In the genomic region with DNA sequence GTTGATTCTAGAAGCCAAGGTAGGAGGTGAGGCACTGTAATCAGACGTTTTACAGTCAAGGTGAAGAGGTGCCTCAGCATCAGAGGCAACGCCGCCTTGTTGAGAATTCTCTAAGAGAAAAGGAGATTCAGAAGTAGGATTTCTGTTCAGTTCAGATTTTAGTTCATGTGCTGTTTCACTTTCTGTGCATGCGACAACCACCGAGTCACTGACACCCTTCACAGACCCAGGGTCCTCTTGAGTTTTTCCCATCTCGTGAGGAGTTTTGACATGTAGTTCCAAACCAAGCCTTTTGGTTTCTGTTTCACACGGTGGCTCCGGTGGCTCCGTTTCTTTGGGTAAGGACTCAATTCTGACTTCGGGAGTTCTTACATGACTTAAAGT, we compare ENCODE assay signal across 24 mouse cellular contexts. TPM values are rescaled to one million over a fixed set of nuclear protein-coding genes. Genes with fewer than 3 reads are reported as not detected.
DNase-seq lines count a peak whose midpoint lies in the region; ATAC-seq and TF ChIP-seq lines count a peak whose summit lies in the region.
"Had no signal": no experiment of that assay in that cellular context is flagged by ENCODE, and none has a peak within 500 bp of the region (broad histone marks: within the 10 kb centered on the region; RNA-seq: fewer than 3 reads in every experiment).

No protein-coding gene starts in this region.

- WGBS in heart, embryonic 10.5 days, result 91% methylated on average over 10 of the region's 10 CpGs
- WGBS in kidney, embryonic 15.5 days, result 71% methylated on average over 10 of the region's 10 CpGs

- DNase-seq in heart, embryonic 10.5 days (ENCODE audit: low spot score), result peak; percentile 57
- DNase-seq in heart, postnatal 14 days, result no peak
- DNase-seq in kidney, postnatal 14 days, result no peak
- peak; percentile 70 for DNase-seq in CH12.LX (ENCODE audit: extremely low read depth)
- DNase-seq in induced T-regulatory cell, adult 2 months (ENCODE audit: low read depth), result peak; percentile 32
- DNase-seq in left cerebral cortex, postnatal 14 days (ENCODE audit: low spot score in 2 of 2), result no peak
- DNase-seq: cerebellum, adult 2 months; cerebellum, postnatal 25 days; heart, postnatal 4 days; layer of hippocampus, postnatal 36 days; spleen, adult 18-20 months; thymus, adult 18-20 months; thymus, postnatal 36 days had no signal

- H3K27me3 ChIP-seq in heart, embryonic 10.5 days (ENCODE audit: insufficient read depth, poor library complexity, severe bottlenecking), result no peaks in the 10 kb centered on the region
- no peaks in the 10 kb centered on the region for H3K27me3 ChIP-seq in kidney, embryonic 15.5 days
- no peaks in the 10 kb centered on the region for H3K27me3 ChIP-seq in CH12.LX (replicated peaks)
- H3K27me3 ChIP-seq: embryonic facial prominence, embryonic 12.5 days; forebrain, embryonic 12.5 days; heart, embryonic 13.5 days; liver, embryonic 15.5 days; midbrain, embryonic 12.5 days; Patski had no signal

- no peak for TF ChIP-seq CTCF in CH12.LX (conservative IDR thresholded peaks at IDR 0.05 in 1 of 2, IDR thresholded peaks at IDR 0.05 in 1 of 2; ENCODE audit: low read depth in 2 of 2, low read length in 2 of 2)

- no peak overlapping the region for H3K9ac ChIP-seq in kidney, embryonic 15.5 days
- peak overlapping the region; percentile 77 for H3K9ac ChIP-seq in CH12.LX (ENCODE audit: insufficient read depth, low read depth)
- H3K9ac ChIP-seq: embryonic facial prominence, embryonic 12.5 days; forebrain, embryonic 12.5 days; heart, embryonic 13.5 days; hindbrain, embryonic 14.5 days; liver, embryonic 15.5 days; midbrain, embryonic 12.5 days had no signal

- no peak overlapping the region for H3K27ac ChIP-seq in heart, embryonic 10.5 days
- H3K27ac ChIP-seq in kidney, embryonic 15.5 days, result peak overlapping the region; percentile 70; the same call in 1 of the 2 replicates
- peak overlapping the region; percentile 92 for H3K27ac ChIP-seq in CH12.LX (ENCODE audit: insufficient read depth, low read depth)
- H3K27ac ChIP-seq: embryonic facial prominence, embryonic 12.5 days; forebrain, embryonic 12.5 days; heart, embryonic 13.5 days; hindbrain, embryonic 14.5 days; liver, embryonic 15.5 days; midbrain, embryonic 12.5 days had no signal

- peak; percentile 70 for TF ChIP-seq EP300 in CH12.LX (IDR thresholded peaks at IDR 0.05; ENCODE audit: low read length)

- in situ Hi-C loops in CH12.LX (cut with MboI; ENCODE audit: low pct_ligation_motif_present, low pct_unique_long_range_greater_than_20kb, low sequenced_read_pairs), result loop anchor here (10.0 kb wide), 1 partner anchor 84 kb away; a partner anchor contains a TSS

- 0 out of 2 replicates have a peak, but pooled peaks have one; percentile 10 for TF ChIP-seq POLR2A in CH12.LX (IDR thresholded peaks at IDR 0.05; ENCODE audit: low read depth, low read length)

- H3K36me3 ChIP-seq in heart, embryonic 10.5 days, result peaks cover 58% of the 10 kb centered on the region
- H3K36me3 ChIP-seq in kidney, embryonic 15.5 days, result peaks cover 27% of the 10 kb centered on the region
- no peaks in the 10 kb centered on the region for H3K36me3 ChIP-seq in CH12.LX (replicated peaks in 1 of 2; ENCODE audit: control insufficient read depth in 1 of 2, insufficient read depth in 1 of 2, low read length in 1 of 2)
- H3K36me3 ChIP-seq: forebrain, embryonic 12.5 days; liver, embryonic 15.5 days had no signal

- H3K79me2 ChIP-seq in CH12.LX (replicated peaks; ENCODE audit: control insufficient read depth, extremely low read depth, insufficient read depth, poor library complexity, severe bottlenecking), result no peaks in the 10 kb centered on the region

- no peaks in the 10 kb centered on the region for H3K4me1 ChIP-seq in heart, embryonic 10.5 days
- H3K4me1 ChIP-seq in kidney, embryonic 15.5 days, result peaks cover 8% of the 10 kb centered on the region
- peaks cover 2 to 48% of the 10 kb centered on the region in 2 experiments; a peak in 3 of 4 replicates for H3K4me1 ChIP-seq in CH12.LX (ENCODE audit: control insufficient read depth in 1 of 2, insufficient read depth in 2 of 2)
- H3K4me1 ChIP-seq: embryonic facial prominence, embryonic 12.5 days; forebrain, embryonic 12.5 days; heart, embryonic 13.5 days; liver, embryonic 15.5 days; midbrain, embryonic 12.5 days had no signal

- no peak; the same call in 1 of the 2 replicates for TF ChIP-seq RAD21 in CH12.LX (IDR thresholded peaks at IDR 0.05; ENCODE audit: low read depth, low read length)

- dilution Hi-C loops in CH12.LX (cut with MboI; ENCODE audit: extremely low pct_ligation_motif_present, extremely low pct_unique_long_range_greater_than_20kb, low sequenced_read_pairs), result no loop called here

- H3K9me3 ChIP-seq in heart, embryonic 10.5 days, result no peaks in the 10 kb centered on the region
- no peaks in the 10 kb centered on the region for H3K9me3 ChIP-seq in kidney, embryonic 15.5 days (replicated peaks)
- no peaks in the 10 kb centered on the region for H3K9me3 ChIP-seq in CH12.LX (replicated peaks; ENCODE audit: low read length)
- H3K9me3 ChIP-seq: embryonic facial prominence, embryonic 12.5 days; forebrain, embryonic 12.5 days; heart, embryonic 13.5 days; liver, embryonic 15.5 days; midbrain, embryonic 12.5 days had no signal

- H3K4me2 ChIP-seq in kidney, embryonic 15.5 days, result no peak overlapping the region
- peak overlapping the region; percentile 72 for H3K4me2 ChIP-seq in CH12.LX (ENCODE audit: insufficient read depth, low read depth, poor library complexity, severe bottlenecking)
- H3K4me2 ChIP-seq: embryonic facial prominence, embryonic 12.5 days; forebrain, embryonic 12.5 days; heart, embryonic 13.5 days; hindbrain, embryonic 14.5 days; liver, embryonic 15.5 days; midbrain, embryonic 12.5 days had no signal

- intact Hi-C loops in heart, postnatal 14 days (cut with DNase I), result no loop called here
- intact Hi-C loops in left cerebral cortex, postnatal 14 days (cut with DNase I), result no loop called here

- no peak overlapping the region for H3K4me3 ChIP-seq in heart, embryonic 10.5 days
- H3K4me3 ChIP-seq in kidney, embryonic 15.5 days (replicated peaks), result no peak overlapping the region
- H3K4me3 ChIP-seq in CH12.LX (replicated peaks in 1 of 3; ENCODE audit: low read depth in 2 of 3, low read length in 2 of 3, poor library complexity in 1 of 3), result peak overlapping the region; percentile 49 to 60 (median 53)
- H3K4me3 ChIP-seq: embryonic facial prominence, embryonic 12.5 days; erythroblast, embryonic 14.5 days; forebrain, embryonic 12.5 days; heart, embryonic 13.5 days; liver, embryonic 15.5 days; midbrain, embryonic 12.5 days had no signal

- no peak for ATAC-seq in kidney, embryonic 15.5 days (replicated peaks; ENCODE audit: low FRiP score)
- ATAC-seq in activated CD4-positive, CD25-positive, alpha-beta regulatory T cell, adult 4 months, result no peak
- ATAC-seq: CD4-positive, CD25-positive, alpha-beta regulatory T cell, adult 4 months; Patski had no signal

TF ChIP-seq in CH12.LX, 34 proteins besides CTCF, POLR2A, EP300 and RAD21:
- TF ChIP-seq BHLHE40 (IDR thresholded peaks at IDR 0.05; ENCODE audit: low read depth, low read length) (peak; percentile 97), MEF2A (IDR thresholded peaks at IDR 0.05; ENCODE audit: borderline replicate concordance, low read depth, low read length) (0 out of 2 replicates have a peak, but pooled peaks have one; percentile 62), TBP (conservative IDR thresholded peaks at IDR 0.05; ENCODE audit: low read depth, low read length) (no peak), IRF4 (IDR thresholded peaks at IDR 0.05; ENCODE audit: low read depth, low read length) (peak; percentile 89), UBTF (IDR thresholded peaks at IDR 0.05; ENCODE audit: low read depth, low read length) (0 out of 2 replicates have a peak, but pooled peaks have one; percentile 31), MAZ (IDR thresholded peaks at IDR 0.05; ENCODE audit: low read depth, low read length) (no peak), MYC (IDR thresholded peaks at IDR 0.05; ENCODE audit: low read depth, low read length) (peak; percentile 29; the same call in 1 of the 2 replicates), ETS1 (conservative IDR thresholded peaks at IDR 0.05; ENCODE audit: low read depth, low read length) (peak; percentile 88; the same call in 1 of the 2 replicates), MAFK (IDR thresholded peaks at IDR 0.05; ENCODE audit: insufficient replicate concordance, low read length) (peak; percentile 4; the same call in 1 of the 2 replicates), ZMIZ1 (IDR thresholded peaks at IDR 0.05; ENCODE audit: low read depth, low read length) (no peak), NELFE (IDR thresholded peaks at IDR 0.05; ENCODE audit: low read depth, low read length) (0 out of 2 replicates have a peak, but pooled peaks have one; percentile 39), JUN (IDR thresholded peaks at IDR 0.05; ENCODE audit: insufficient read depth, low read depth, low read length) (peak; percentile 36; the same call in 1 of the 2 replicates), RCOR1 (conservative IDR thresholded peaks at IDR 0.05; ENCODE audit: low read depth, low read length) (peak; percentile 57; the same call in 1 of the 2 replicates), CHD2 (IDR thresholded peaks at IDR 0.05; ENCODE audit: low read length) (0 out of 2 replicates have a peak, but pooled peaks have one; percentile 56), E2F4 (IDR thresholded peaks at IDR 0.05; ENCODE audit: insufficient replicate concordance, low read depth, low read length) (no peak)

RNA-seq across cellular contexts. Expression of a gene that starts 41.9 kb away (rescaled TPM):
- polyA plus RNA-seq in heart, embryonic 10.5 days (2016; fragmentation: Nextera tagmentation; extraction: Ambion mirVana), result 11.4 and 17.5 TPM in 2 replicates
- total RNA-seq in heart, postnatal 14 days (2021), result 10 to 100 TPM; 64.1 to 67.2 TPM
- polyA plus RNA-seq in kidney, embryonic 15.5 days (2015; fragmentation: Nextera tagmentation; extraction: Ambion mirVana), result 7.2 and 8.4 TPM in 2 replicates
- total RNA-seq in CH12.LX (2012; rRNA removed) (2.8 and 3.0 TPM in 2 replicates), CH12.LX (2014; rRNA removed) (2.7 and 3.3 TPM in 2 replicates)
- 4.5 and 5.0 TPM in 2 replicates for polyA plus RNA-seq in CH12.LX (2012; ENCODE audit: insufficient read length, low read depth)
- polyA plus RNA-seq in activated CD4-positive, CD25-positive, alpha-beta regulatory T cell, adult 4 months (2017; shearing (Covaris generic)), result 10 to 100 TPM; 11.6 to 11.7 TPM
- total RNA-seq in left cerebral cortex, postnatal 14 days (2021), result 1 to 10 TPM; 4.0 to 5.6 TPM
- polyA plus RNA-seq: erythroblast, embryonic 14.5 days had no signal

Comparison
In these comparisons a context has a peak if more than half of its experiments do, and no peak if none do; other contexts are left out.
1. DNase-seq: peak in heart, embryonic 10.5 days (single experiment), CH12.LX (single experiment) and induced T-regulatory cell, adult 2 months (single experiment); none in heart, postnatal 14 days (0 of 2), kidney, postnatal 14 days (single experiment) and left cerebral cortex, postnatal 14 days (0 of 2).
2. H3K4me3 ChIP-seq: peak in CH12.LX (3 of 3); none in heart, embryonic 10.5 days (single experiment) and kidney, embryonic 15.5 days (single experiment).